Mouse (Mus musculus): ENCODE results near the gene Fermt2. TPM values are rescaled to one million over a fixed set of nuclear protein-coding genes. Genes with fewer than 3 reads are reported as not detected.
A peak's percentile ranks its signal among the peaks of the same experiment; 100 is the strongest.
"Not testable (repeated sequence)": the region's sequence is repeated elsewhere in the genome, so short reads cannot be mapped to it uniquely, and the experiment has no call there.

The Fermt2 gene
- polyA plus RNA-seq, 1 experiment from 2014 or later: 75.7 TPM

GRCm38 (mm10) chr14:45476990-45477389 is 52.9 kb downstream of the Fermt2 start:
- WGBS: 89% methylated on average over 7 of the region's 7 CpGs
- H3K27me3 ChIP-seq (ENCODE audit: poor library complexity, severe bottlenecking): no peaks in the 10 kb centered on the region
- H3K36me3 ChIP-seq (replicated peaks): peaks cover 83% of the 10 kb centered on the region
- no peak overlapping the region for H3K27ac ChIP-seq
- H3K4me1 ChIP-seq: peaks cover 6% of the 10 kb centered on the region; the same call in 1 of the 2 replicates
- H3K4me3 ChIP-seq: no peak overlapping the region
- H3K9me3 ChIP-seq: no peaks in the 10 kb centered on the region
- DNase-seq (ENCODE audit: extremely low spot score, low spot score): no peak

DNA sequence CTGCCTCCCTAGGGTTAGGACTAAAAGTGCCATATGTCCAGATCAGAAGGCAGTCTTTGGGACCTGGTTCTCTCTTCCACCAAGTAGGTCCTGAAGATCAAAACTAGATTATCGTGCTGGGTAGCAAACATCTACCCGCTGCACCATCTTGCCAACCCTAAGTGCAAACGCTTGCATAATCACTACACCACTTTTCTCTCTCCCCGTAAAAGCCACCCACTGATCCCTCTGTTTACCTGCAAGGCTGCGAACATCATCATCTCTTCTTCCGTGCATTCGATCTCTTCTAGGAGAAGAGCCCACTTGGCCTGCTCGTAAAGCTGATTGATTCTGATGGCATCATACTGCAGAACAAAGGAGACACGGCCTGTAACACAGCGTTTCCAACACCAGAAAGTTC is 57.4 kb downstream of the Fermt2 start:
- Histone ChIP-seq H3K9me3 (peaks cover 8% of the 10 kb centered on the region), H3K36me3 (replicated peaks) (peaks cover 93% of the 10 kb centered on the region), H3K27ac (no peak overlapping the region), H3K4me3 (no peak overlapping the region), H3K27me3 (ENCODE audit: poor library complexity, severe bottlenecking) (no peaks in the 10 kb centered on the region), H3K4me1 (peaks cover under 1% of the 10 kb centered on the region; the same call in 1 of the 2 replicates)
- WGBS: 94% methylated on average over 10 of the region's 10 CpGs
- no peak for DNase-seq (ENCODE audit: extremely low spot score, low spot score)

- H3K36me3 ChIP-seq (replicated peaks): peaks cover 96% of the 10 kb centered on the region
Observed at GRCm38 (mm10) chr14:45469446-45469845, 60.5 kb downstream of the Fermt2 start.

GRCm38 (mm10) chr14:45466371-45466770 is 63.5 kb downstream of the Fermt2 start:
- not testable (repeated sequence) for H3K4me3 ChIP-seq; H3K27ac ChIP-seq; DNase-seq (ENCODE audit: extremely low spot score, low spot score); H3K9me3 ChIP-seq; H3K27me3 ChIP-seq (ENCODE audit: poor library complexity, severe bottlenecking)
- Histone ChIP-seq H3K4me1 (peaks cover 31% of the 10 kb centered on the region), H3K36me3 (replicated peaks) (peaks cover 90% of the 10 kb centered on the region)
- 91% methylated on average over 8 of the region's 8 CpGs for WGBS

More at GRCm38 (mm10) chr14:45469446-45469845, 60.5 kb downstream of the Fermt2 start:
- Histone ChIP-seq H3K27me3 (ENCODE audit: poor library complexity, severe bottlenecking) (no peaks in the 10 kb centered on the region), H3K4me3 (no peak overlapping the region), H3K4me1 (peaks cover 4% of the 10 kb centered on the region), H3K27ac (no peak overlapping the region), H3K9me3 (peaks cover 8% of the 10 kb centered on the region)
- 91% methylated on average over 8 of the region's 8 CpGs for WGBS
- no peak for DNase-seq (ENCODE audit: extremely low spot score, low spot score)

DNA sequence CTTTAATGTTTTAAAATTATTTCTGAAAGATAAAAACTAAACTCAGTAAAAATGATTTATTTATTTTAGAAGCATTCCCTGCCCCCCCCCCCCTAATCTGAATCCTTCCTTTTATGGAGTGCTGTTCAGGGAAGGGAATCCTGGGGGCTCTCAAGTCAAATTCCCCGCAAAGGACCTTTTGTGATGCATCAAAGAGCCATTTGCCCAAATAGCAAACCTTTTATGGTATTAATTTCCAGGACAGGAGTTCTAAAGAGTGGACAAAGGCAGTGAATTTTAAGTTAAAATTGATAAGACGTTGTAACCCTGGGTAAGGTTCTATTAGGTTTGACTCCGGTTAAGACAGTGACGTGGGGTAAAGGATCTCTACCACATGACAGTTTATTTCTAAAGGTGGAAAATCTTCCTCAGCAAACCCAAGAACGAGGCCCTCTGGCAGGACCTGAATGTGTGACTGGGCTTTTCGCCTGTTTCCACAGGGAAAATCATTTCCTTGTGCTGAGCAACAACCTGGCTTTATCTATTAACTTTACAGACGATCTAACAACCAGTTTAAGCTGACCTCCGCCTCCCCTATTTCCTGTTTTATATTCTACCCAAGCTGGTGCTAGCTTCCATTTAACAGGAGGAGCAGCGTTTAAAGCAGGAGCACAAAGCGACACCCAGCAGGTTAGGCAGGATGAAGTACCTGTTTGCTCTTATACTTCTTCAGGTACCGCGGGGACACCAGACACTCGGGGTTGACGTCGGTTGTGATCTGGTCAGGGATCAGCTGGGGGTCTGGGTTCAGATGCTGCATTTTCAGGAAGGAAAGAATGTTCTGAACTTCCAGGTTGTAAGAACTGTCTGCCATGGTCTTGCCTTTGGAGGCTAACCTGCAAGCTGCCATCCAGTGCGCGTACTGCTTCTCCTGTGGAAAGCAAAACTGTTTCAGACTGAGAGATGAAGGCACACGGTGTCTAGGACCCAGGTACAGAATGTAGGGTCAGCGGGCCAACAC is 65.6 kb downstream of the Fermt2 start:
- Histone ChIP-seq H3K9me3 (peaks cover under 1% of the 10 kb centered on the region), H3K4me1 (peaks cover 31% of the 10 kb centered on the region), H3K27me3 (ENCODE audit: poor library complexity, severe bottlenecking) (no peaks in the 10 kb centered on the region), H3K36me3 (replicated peaks) (peaks cover 89% of the 10 kb centered on the region), H3K4me3 (no peak overlapping the region), H3K27ac (peak overlapping the region; percentile 6; the same call in 1 of the 2 replicates)
- 70% methylated on average over 19 of the region's 19 CpGs for WGBS
- DNase-seq (ENCODE audit: extremely low spot score, low spot score): no peak

- 21% methylated on average over 10 of the region's 10 CpGs for WGBS
- DNase-seq (ENCODE audit: extremely low spot score, low spot score): peak; percentile 48
- no peak overlapping the region for H3K4me3 ChIP-seq
- H3K36me3 ChIP-seq (replicated peaks): peaks cover 88% of the 10 kb centered on the region
- peak overlapping the region; percentile 78 for H3K27ac ChIP-seq
- H3K27me3 ChIP-seq (ENCODE audit: poor library complexity, severe bottlenecking): no peaks in the 10 kb centered on the region
- H3K9me3 ChIP-seq: no peaks in the 10 kb centered on the region
- H3K4me1 ChIP-seq: peaks cover 31% of the 10 kb centered on the region
Observed at GRCm38 (mm10) chr14:45463599-45463998, 66.3 kb downstream of the Fermt2 start.

GRCm38 (mm10) chr14:45462875-45463475 is 66.9 kb downstream of the Fermt2 start:
- no peak for DNase-seq (ENCODE audit: extremely low spot score, low spot score)
- H3K9me3 ChIP-seq: no peaks in the 10 kb centered on the region
- WGBS: 44% methylated on average over 10 of the region's 10 CpGs
- peaks cover 89% of the 10 kb centered on the region for H3K36me3 ChIP-seq (replicated peaks)
- peak overlapping the region; percentile 78 for H3K27ac ChIP-seq
- no peak overlapping the region for H3K4me3 ChIP-seq
- H3K27me3 ChIP-seq (ENCODE audit: poor library complexity, severe bottlenecking): no peaks in the 10 kb centered on the region
- H3K4me1 ChIP-seq: peaks cover 31% of the 10 kb centered on the region

- H3K36me3 ChIP-seq (replicated peaks): peaks cover 88% of the 10 kb centered on the region
- no peaks in the 10 kb centered on the region for H3K27me3 ChIP-seq (ENCODE audit: poor library complexity, severe bottlenecking)
- H3K4me1 ChIP-seq: peaks cover 31% of the 10 kb centered on the region
- 37% methylated on average over 6 of the region's 6 CpGs for whole genome bisulfite sequencing
- no peak for DNase-seq (ENCODE audit: extremely low spot score, low spot score)
- no peaks in the 10 kb centered on the region for H3K9me3 ChIP-seq
- no peak overlapping the region for H3K4me3 ChIP-seq
- H3K27ac ChIP-seq: peak overlapping the region; percentile 78
Observed at GRCm38 (mm10) chr14:45462374-45462773, 67.5 kb downstream of the Fermt2 start.

GRCm38 (mm10) chr14:45461945-45462344 is 68.0 kb downstream of the Fermt2 start:
- peaks cover 35% of the 10 kb centered on the region for H3K4me1 ChIP-seq
- no peaks in the 10 kb centered on the region for H3K9me3 ChIP-seq
- peaks cover 84% of the 10 kb centered on the region for H3K36me3 ChIP-seq (replicated peaks)
- no peak overlapping the region for H3K4me3 ChIP-seq
- 92% methylated on average over 6 of the region's 6 CpGs for WGBS
- no peak for DNase-seq (ENCODE audit: extremely low spot score, low spot score)
- no peak overlapping the region for H3K27ac ChIP-seq
- no peaks in the 10 kb centered on the region for H3K27me3 ChIP-seq (ENCODE audit: poor library complexity, severe bottlenecking)

- H3K27me3 ChIP-seq (ENCODE audit: poor library complexity, severe bottlenecking): no peaks in the 10 kb centered on the region
- peaks cover 69% of the 10 kb centered on the region for H3K36me3 ChIP-seq (replicated peaks)
- 92% methylated on average over 10 of the region's 10 CpGs for WGBS
- no peak for DNase-seq (ENCODE audit: extremely low spot score, low spot score)
- no peak overlapping the region for H3K4me3 ChIP-seq
- H3K4me1 ChIP-seq: peaks cover 48% of the 10 kb centered on the region
- H3K9me3 ChIP-seq: no peaks in the 10 kb centered on the region
- no peak overlapping the region for H3K27ac ChIP-seq
Observed at GRCm38 (mm10) chr14:45460491-45460890, 69.4 kb downstream of the Fermt2 start.

DNA sequence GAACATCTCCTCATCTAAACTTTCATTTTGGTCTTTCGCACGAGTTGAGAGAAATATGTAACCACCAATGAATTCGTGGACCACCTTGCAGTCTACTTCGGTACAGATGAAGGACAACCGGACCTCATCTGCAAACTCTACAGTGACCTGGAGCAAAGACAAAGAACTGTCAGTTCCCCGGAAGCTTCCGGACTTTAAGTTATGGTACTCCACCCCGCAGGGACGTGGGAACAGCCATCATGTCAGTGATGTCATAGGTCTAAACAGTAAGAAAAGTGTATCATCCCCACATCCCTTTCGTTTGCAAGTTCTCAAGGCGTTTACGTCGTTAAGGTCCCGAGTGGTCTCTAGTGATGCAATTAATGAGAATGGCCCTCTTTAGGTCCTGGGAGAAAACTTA is 70.0 kb downstream of the Fermt2 start:
- H3K4me3 ChIP-seq: no peak overlapping the region
- peaks cover 54% of the 10 kb centered on the region for H3K4me1 ChIP-seq
- no peaks in the 10 kb centered on the region for H3K9me3 ChIP-seq
- 96% methylated on average over 14 of the region's 14 CpGs for WGBS
- H3K27me3 ChIP-seq (ENCODE audit: poor library complexity, severe bottlenecking): no peaks in the 10 kb centered on the region
- H3K27ac ChIP-seq: no peak overlapping the region
- H3K36me3 ChIP-seq (replicated peaks): peaks cover 63% of the 10 kb centered on the region
- no peak for DNase-seq (ENCODE audit: extremely low spot score, low spot score)

GRCm38 (mm10) chr14:45457003-45457402 is 72.9 kb downstream of the Fermt2 start:
- WGBS: 86% methylated on average over 9 of the region's 9 CpGs
- no peak for DNase-seq (ENCODE audit: extremely low spot score, low spot score)
- Histone ChIP-seq H3K27ac (0 out of 2 replicates have a peak overlapping the region, but pooled peaks have one; percentile 30), H3K4me3 (no peak overlapping the region), H3K27me3 (ENCODE audit: poor library complexity, severe bottlenecking) (no peaks in the 10 kb centered on the region), H3K4me1 (peaks cover 52% of the 10 kb centered on the region), H3K36me3 (replicated peaks) (peaks cover 44% of the 10 kb centered on the region), H3K9me3 (no peaks in the 10 kb centered on the region)

- H3K36me3 ChIP-seq (replicated peaks): peaks cover 38% of the 10 kb centered on the region
- DNase-seq (ENCODE audit: extremely low spot score, low spot score): no peak
- no peaks in the 10 kb centered on the region for H3K9me3 ChIP-seq
- WGBS: 0% methylated on average over 1 of the region's 1 CpGs
- H3K27me3 ChIP-seq (ENCODE audit: poor library complexity, severe bottlenecking): no peaks in the 10 kb centered on the region
- H3K4me3 ChIP-seq: no peak overlapping the region
- H3K27ac ChIP-seq: no peak overlapping the region
- peaks cover 53% of the 10 kb centered on the region for H3K4me1 ChIP-seq
Observed at GRCm38 (mm10) chr14:45456502-45456846, 73.4 kb downstream of the Fermt2 start.

Data from forebrain, embryonic 10.5 days (tissue).